Mouse (Mus musculus) megakaryocyte, embryonic 14.5 days (primary cell): Measurements from ENCODE around the gene Epm2aip1.

Experiments used
- FLI1 ChIP-seq: IDR thresholded peaks from 2 replicates; pipeline ENCODE4 v1.6.1; 2012; ENCODE audit warnings: low read length, inconsistent platforms, mixed read lengths
- GATA1 ChIP-seq: IDR thresholded peaks from 3 replicates; pipeline ENCODE4 v1.6.1; 2012; ENCODE audit warnings: mixed read lengths, low read length, inconsistent platforms, borderline replicate concordance

GRCm38 (mm10) chr9:111243384-111243783 is 28.3 kb upstream of the Epm2aip1 start:
- TF ChIP-seq GATA1 (no peak), FLI1 (no peak)
